Mouse (Mus musculus) lung, postnatal 10 days (tissue): ENCODE data around the gene Gm7849.
"Not testable (repeated sequence)": the region's sequence is repeated elsewhere in the genome, so short reads cannot be mapped to it uniquely, and the experiment has no call there.

Experiments
- DNase-seq: peaks from one replicate; pipeline ENCODE4 v3.0.0; 2021

Gene Gm7849

GRCm38 (mm10) chr8:21456460-21456859 is at the start of gene Gm7849:
Gm7849 (minus strand) TSS chr8:21456560.
- DNase-seq: not testable (repeated sequence)

GRCm38 (mm10) chr8:21427111-21427510 is 29.2 kb downstream of the Gm7849 start, which contains the start of gene Defa36:
Defa36 (plus strand) TSS chr8:21427411.
- not testable (repeated sequence) for DNase-seq
